Mouse (Mus musculus): ENCODE data around the gene AF067063.
A peak's percentile ranks its signal among the peaks of the same experiment; 100 is the strongest.
"Not testable (repeated sequence)": the region's sequence is repeated elsewhere in the genome, so short reads cannot be mapped to it uniquely, and the experiment has no call there.

Gene AF067063

GRCm38 (mm10) chr13:119830116-119830515 lies at the start of gene AF067063:
TSS of gene AF067063 (minus strand) at chr13:119830216.
- not testable (repeated sequence) for DNase-seq

DNA sequence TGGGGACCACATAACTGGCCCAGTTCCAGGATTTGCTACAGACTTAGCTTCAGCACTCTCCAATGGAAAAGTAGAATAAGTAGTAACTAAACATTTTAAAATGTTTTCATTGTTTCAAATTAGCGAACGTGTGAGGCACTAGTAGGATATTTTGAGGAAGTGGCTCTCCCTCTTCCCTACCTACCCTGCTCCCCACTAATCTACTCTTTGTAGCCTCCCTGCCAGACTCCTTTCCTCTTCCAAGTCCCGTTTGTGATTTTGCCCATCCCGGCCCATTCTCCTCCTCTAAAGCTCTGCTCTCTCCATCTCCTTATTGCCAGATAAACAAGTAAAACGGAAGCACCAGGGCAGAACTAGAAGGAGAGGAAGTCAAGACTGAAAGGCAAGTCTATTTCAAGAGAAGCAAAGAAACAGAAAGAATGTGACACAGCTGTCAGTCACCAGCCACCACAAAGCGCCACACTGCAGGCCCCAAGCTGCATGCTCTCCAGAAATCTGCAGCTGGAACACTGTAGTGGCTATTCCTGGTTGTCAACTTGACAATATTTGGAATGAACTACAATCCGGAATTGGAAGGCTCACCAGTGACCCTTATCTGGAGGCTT lies 34.5 kb upstream of the AF067063 start:
- not testable (repeated sequence) for DNase-seq

DNA sequence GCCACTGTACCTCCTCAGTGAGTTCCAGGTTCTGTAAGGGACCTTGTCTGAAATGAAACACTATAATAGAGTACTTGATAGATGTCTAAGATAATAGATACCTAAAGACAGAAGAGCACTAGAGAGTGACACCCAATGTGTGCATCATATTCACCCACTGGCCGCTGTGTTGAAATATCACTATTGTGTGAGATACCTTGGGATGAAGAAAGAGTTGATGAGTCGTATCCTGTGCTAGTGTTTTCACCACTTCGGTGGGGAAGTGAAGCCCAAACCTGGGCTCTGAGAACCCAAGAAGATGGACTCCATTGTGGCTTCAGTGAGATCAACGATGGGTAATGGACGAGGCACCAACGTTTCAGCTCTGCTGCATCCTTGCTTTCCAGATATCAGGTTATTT lies 32.4 kb upstream of the AF067063 start:
- not testable (repeated sequence) for DNase-seq

DNA sequence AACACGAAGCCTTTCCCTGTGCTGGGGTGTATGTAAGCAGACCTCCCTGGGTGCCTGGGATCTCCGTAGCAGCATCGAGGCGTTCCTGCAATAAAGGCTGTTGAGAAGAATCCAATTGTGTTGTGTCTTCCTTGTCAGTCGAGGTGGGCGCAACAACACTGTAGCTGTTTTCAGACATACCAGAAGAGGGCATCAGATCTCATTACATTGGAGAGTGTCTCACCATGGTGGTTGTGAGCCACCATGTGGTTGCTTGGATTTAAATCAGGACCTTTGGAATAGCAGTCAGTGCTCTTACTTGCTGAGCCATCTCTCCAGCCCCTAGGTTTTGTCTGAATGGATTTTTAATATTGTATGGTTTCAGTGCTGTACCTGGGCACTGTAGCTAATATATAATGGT lies 10.0 kb upstream of the AF067063 start:
- DNase-seq, result not testable (repeated sequence)

DNA sequence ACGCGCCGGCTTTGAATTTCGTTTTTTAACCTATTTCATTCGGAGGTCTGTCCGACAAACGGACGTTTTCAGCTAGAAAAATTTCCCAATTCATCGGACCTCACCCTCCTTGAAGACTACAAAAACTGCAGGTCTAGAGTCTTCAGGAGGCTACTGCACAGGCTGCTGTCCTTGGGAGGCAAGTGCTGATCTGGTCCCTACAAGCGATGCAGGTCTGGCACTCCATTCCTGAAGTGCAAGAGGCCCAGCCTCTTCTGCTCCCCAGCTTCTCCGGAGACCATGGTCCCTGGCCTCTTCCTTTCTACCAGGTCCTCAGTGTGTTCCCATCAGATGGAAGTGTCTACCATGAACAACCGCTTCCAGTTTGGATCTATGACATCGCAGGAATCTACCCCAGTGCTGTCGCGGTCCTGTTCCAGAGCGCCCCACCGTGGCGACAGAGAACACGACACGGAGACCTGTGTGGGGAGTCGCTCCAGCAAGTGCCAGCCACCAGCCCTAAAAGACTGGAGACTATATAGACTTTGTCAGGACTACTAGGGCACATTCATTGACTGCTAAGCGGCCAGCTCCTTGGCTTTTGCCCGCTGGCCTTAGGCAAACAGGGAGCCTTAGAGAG lies 7.8 kb upstream of the AF067063 start:
- peak; percentile 17 for DNase-seq

- not testable (repeated sequence) for DNase-seq
Measured at GRCm38 (mm10) chr13:119836324-119836811, 6.4 kb upstream of the AF067063 start.

DNA sequence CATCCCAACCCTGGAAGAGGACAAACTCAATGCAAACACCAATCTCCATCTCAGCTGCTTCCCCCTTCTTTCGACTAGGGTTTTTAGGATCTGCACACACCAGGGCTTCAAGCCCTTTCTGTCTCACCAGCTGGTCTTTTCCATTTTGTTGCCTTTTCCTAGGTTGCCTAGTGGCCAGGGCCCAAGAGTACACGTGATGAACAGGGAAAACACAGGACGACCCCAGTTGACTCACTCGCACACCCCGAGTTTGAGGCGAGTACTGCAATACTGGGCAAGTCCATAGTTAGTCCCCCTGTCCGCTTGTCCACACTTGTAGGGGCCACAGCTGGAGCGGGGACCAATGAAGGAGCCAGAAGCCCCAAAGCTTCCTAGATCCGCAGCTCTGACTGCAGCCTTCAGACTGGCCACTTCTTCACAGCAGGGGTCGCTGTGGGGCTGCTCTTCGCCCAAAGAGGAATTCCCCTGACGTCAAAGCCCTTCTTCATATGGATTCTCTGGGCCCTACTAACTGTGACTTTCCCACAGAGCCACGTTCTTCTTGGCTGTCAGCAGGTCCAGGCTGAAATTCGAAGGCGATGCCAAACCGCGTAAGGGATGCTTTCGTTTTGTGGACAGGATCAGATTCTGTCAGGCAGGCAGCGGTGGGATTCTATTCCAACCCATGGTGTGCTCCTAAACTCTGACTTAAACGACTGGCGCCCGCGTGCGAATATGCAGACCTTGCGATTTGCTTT lies 5.5 kb upstream of the AF067063 start, which contains the start of gene D13Ertd608e:
Gene D13Ertd608e, plus strand, starts transcription at position 687 of the 737 bp plus-strand sequence.
- DNase-seq, result peak; percentile 32

DNA sequence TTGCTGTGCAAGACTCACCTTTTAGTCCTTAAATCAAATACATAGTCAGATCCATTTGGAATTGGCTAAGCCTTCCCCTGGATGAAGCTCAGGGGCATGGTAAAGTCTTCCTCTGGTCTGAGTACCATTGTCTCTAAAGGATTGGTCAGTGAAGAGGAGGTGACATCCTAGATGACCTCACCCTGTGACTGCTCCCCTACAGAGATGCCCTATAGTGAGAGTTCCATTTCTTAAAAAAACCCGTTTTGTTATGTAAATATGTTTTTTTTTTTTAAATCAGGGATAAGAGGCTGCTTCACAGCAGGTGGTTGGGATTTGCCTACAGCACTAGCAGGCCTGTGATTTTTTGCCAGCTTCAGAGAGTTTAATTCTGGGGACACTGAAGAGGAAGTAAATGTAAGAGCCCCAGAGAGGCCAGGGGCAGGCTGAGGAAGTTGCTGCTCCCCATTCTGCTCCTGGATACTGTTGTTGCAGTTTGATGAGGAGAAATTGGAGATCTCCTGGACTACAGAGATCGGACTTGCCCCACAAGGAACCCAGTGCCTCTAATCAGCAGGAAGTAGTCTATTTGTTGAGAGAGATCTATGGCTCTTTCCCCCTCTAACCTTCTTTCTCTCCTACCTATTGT lies 12.3 kb downstream of the AF067063 start:
- no peak for DNase-seq

DNA sequence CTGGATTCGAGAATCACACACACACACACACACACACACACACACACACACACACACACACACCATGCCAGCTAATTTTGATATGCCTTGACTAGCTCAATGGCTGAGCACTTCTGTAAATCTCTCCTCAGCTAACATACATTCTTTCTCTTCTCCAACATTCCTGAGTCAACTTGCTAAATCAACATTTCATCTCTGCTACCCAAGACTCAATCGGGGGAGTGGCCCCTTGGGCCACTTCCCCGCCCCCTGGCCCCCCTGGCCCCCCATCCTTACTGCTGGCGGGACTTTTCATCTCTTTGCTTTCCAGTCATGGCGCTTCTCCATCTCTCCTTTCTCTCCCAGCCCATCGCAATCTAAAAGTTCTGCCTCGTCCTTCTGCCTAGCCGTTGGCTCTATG lies 13.2 kb downstream of the AF067063 start:
- no peak for DNase-seq

- no peak for DNase-seq
Measured at GRCm38 (mm10) chr13:119810031-119810430, 20.0 kb downstream of the AF067063 start.

GRCm38 (mm10) chr13:119808937-119809336 lies 21.1 kb downstream of the AF067063 start:
- DNase-seq, result no peak

GRCm38 (mm10) chr13:119797656-119798055 lies 32.4 kb downstream of the AF067063 start:
- DNase-seq, result no peak

DNA sequence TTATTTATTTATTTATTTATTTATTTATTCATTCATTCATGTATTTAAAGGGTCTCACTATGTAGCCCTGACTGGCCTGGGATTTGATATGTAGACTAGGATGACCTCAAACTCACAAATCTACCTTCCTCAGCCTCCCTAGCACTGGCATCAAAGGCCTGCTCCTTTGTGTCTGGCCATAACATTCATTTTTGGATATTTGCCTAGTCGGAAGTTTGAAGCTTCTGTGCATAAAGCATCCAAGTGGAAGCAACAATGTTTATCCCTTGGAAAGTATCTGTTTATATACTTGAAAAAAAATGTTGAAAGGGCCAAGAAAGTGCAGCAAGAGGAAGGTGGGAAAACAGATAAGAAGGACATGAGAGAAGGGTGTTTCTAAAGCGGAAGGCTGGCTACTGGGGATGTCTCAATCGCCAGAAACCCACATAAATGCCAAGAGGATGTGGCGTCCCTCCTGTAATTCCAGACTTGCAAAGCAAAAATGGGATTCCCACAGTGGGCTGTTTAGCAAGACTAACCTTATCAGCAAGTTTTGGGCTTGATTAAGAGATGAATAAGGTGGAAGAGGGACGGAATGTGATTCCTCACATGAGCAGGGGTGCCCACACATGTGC lies 37.1 kb downstream of the AF067063 start:
- DNase-seq, result no peak

DNA sequence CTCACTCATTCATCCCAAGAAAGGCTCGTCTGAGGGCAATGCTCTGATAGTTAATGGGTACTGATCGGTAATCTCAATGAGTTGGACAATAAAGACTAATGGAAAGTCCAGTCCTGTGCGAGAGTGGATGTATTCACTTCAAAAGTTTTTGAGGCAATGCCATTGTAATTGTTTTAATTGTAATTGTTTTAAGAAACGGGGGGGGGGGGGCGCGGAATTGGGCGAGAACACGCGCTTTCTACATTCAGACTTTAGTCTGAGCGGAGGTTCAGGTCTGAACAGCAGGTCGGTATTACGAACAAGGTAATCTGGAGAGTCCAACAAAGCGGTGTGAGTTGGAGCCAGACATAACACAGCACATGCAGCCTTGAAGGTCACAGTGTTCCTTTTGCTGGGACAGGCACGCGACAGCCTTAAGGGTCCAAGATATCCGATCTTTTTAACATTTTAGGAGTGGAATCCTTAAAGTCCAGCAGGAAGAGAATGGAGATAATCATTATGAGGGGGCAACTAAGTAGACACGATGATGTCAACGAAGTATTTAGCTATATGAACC lies 38.4 kb downstream of the AF067063 start:
- peak; percentile 6 for DNase-seq

GRCm38 (mm10) chr13:119790761-119791579 lies 39.0 kb downstream of the AF067063 start, which contains the start of gene Zfp131:
TSS of gene Zfp131 (minus strand) at chr13:119790889.
- peak; percentile 96 for DNase-seq

DNA sequence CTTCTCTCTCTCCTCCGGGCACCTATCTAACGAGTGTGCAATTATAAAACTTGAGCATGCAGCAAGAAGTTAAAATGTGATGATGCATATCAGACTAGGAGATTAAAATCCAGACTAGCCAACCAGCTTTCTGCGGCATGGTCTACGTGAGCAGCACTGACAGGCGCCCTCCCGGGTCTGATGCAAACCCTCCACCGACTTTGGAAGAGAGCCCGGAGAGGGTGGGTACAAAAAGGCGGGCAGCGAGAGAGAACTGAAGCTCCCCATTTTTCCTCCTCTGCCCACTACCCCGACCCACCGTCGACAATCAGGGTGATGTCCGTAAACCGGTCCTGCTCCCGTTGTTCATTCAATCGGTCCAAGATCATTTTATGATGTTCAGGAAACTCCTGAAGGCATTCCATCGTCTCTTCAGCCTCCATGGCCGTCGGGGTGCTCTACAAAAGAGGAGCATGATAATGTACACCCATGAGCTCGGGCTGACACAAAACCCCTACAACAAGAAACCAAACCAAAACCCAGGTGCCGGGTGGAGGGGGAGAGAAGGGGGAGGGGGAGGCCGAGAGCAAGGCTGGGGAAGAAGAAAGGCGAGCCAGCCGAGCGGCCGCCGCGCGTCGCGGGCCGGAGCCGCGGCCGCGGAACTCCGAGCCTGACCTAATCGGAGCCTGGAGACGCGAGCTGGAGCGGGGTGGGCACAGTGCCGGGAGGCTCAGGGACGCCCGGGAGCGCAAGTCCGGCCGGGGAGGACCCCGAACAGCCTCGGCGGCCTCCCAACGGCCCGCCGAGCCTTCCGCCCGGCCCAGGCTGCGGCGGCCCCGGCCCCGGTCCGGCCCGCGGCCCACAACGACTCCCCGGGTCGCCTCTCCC lies 39.9 kb downstream of the AF067063 start:
- DNase-seq, result peak; percentile 67

GRCm38 (mm10) chr13:119783581-119783980 lies 46.4 kb downstream of the AF067063 start:
- DNase-seq, result no peak
